Mouse (Mus musculus): Measurements from ENCODE around the gene Apobec3. TPM values are rescaled to one million over a fixed set of nuclear protein-coding genes. Genes with fewer than 3 reads are reported as not detected.

Apobec3 gene
- polyA plus RNA-seq, 1 experiment from 2014 or later, result 5.1 TPM

GRCm38 (mm10) chr15:79928736-79929135 is 37.3 kb downstream of the Apobec3 start:
- no peak for TF ChIP-seq CTCF (IDR thresholded peaks at IDR 0.05; ENCODE audit: low read depth)
- H3K9ac ChIP-seq (ENCODE audit: low read depth, low read length), result no peak overlapping the region
- H3K27me3 ChIP-seq (replicated peaks; ENCODE audit: control insufficient read depth, insufficient read depth, low read length), result peaks cover 12% of the 10 kb centered on the region
- no peak overlapping the region for H3K4me3 ChIP-seq (ENCODE audit: low read depth, low read length)
- no peak for ATAC-seq
- H3K36me3 ChIP-seq (ENCODE audit: control insufficient read depth, insufficient read depth), result no peaks in the 10 kb centered on the region
- no peak overlapping the region for H3K4me2 ChIP-seq (replicated peaks; ENCODE audit: low read depth)
- 69% methylated on average over 2 of the region's 2 CpGs for whole genome bisulfite sequencing
- no peaks in the 10 kb centered on the region for H3K9me3 ChIP-seq (ENCODE audit: control insufficient read depth)
- H3K27ac ChIP-seq (ENCODE audit: low read depth, low read length), result no peak overlapping the region
- H3K4me1 ChIP-seq (replicated peaks; ENCODE audit: control insufficient read depth, insufficient read depth, low read length), result peaks cover 4% of the 10 kb centered on the region; the same call in 1 of the 2 replicates

GRCm38 (mm10) chr15:79929734-79930133 is 38.3 kb downstream of the Apobec3 start:
- H3K4me2 ChIP-seq (replicated peaks; ENCODE audit: low read depth), result no peak overlapping the region
- H3K9me3 ChIP-seq (ENCODE audit: control insufficient read depth), result no peaks in the 10 kb centered on the region
- no peak overlapping the region for H3K4me3 ChIP-seq (ENCODE audit: low read depth, low read length)
- peaks cover 4% of the 10 kb centered on the region; the same call in 1 of the 2 replicates for H3K4me1 ChIP-seq (replicated peaks; ENCODE audit: control insufficient read depth, insufficient read depth, low read length)
- no peak overlapping the region for H3K27ac ChIP-seq (ENCODE audit: low read depth, low read length)
- H3K9ac ChIP-seq (ENCODE audit: low read depth, low read length), result no peak overlapping the region
- peaks cover 20% of the 10 kb centered on the region for H3K27me3 ChIP-seq (replicated peaks; ENCODE audit: control insufficient read depth, insufficient read depth, low read length)
- H3K36me3 ChIP-seq (ENCODE audit: control insufficient read depth, insufficient read depth), result no peaks in the 10 kb centered on the region
- ATAC-seq, result no peak
- TF ChIP-seq CTCF (IDR thresholded peaks at IDR 0.05; ENCODE audit: low read depth), result no peak
- 91% methylated on average over 3 of the region's 3 CpGs for WGBS

GRCm38 (mm10) chr15:79931496-79932141 is 40.2 kb downstream of the Apobec3 start:
- no peaks in the 10 kb centered on the region for H3K9me3 ChIP-seq (ENCODE audit: control insufficient read depth)
- peak; percentile 39 for ATAC-seq
- WGBS, result 23% methylated on average over 13 of the region's 13 CpGs
- TF ChIP-seq CTCF (IDR thresholded peaks at IDR 0.05; ENCODE audit: low read depth), result no peak
- peaks cover 32% of the 10 kb centered on the region for H3K27me3 ChIP-seq (replicated peaks; ENCODE audit: control insufficient read depth, insufficient read depth, low read length)
- peak overlapping the region; percentile 71 for H3K4me3 ChIP-seq (ENCODE audit: low read depth, low read length)
- H3K4me2 ChIP-seq (replicated peaks; ENCODE audit: low read depth), result peak overlapping the region; percentile 89
- H3K36me3 ChIP-seq (ENCODE audit: control insufficient read depth, insufficient read depth), result no peaks in the 10 kb centered on the region
- no peak overlapping the region for H3K27ac ChIP-seq (ENCODE audit: low read depth, low read length)
- peaks cover 4% of the 10 kb centered on the region; the same call in 1 of the 2 replicates for H3K4me1 ChIP-seq (replicated peaks; ENCODE audit: control insufficient read depth, insufficient read depth, low read length)
- no peak overlapping the region for H3K9ac ChIP-seq (ENCODE audit: low read depth, low read length)

GRCm38 (mm10) chr15:79932323-79932987 is 41.0 kb downstream of the Apobec3 start:
- peak overlapping the region; percentile 41 for H3K9ac ChIP-seq (ENCODE audit: low read depth, low read length)
- TF ChIP-seq CTCF (IDR thresholded peaks at IDR 0.05; ENCODE audit: low read depth), result peak; percentile 60
- WGBS, result under 1% methylated on average over 61 of the region's 62 CpGs
- H3K4me3 ChIP-seq (ENCODE audit: low read depth, low read length), result peak overlapping the region; percentile 71
- peak overlapping the region; percentile 89 for H3K4me2 ChIP-seq (replicated peaks; ENCODE audit: low read depth)
- H3K27me3 ChIP-seq (replicated peaks; ENCODE audit: control insufficient read depth, insufficient read depth, low read length), result peaks cover 32% of the 10 kb centered on the region
- 0 out of 2 replicates have a peak overlapping the region, but pooled peaks have one; percentile 30 for H3K27ac ChIP-seq (ENCODE audit: low read depth, low read length)
- H3K4me1 ChIP-seq (replicated peaks; ENCODE audit: control insufficient read depth, insufficient read depth, low read length), result peaks cover under 1% of the 10 kb centered on the region; the same call in 1 of the 2 replicates
- no peaks in the 10 kb centered on the region for H3K36me3 ChIP-seq (ENCODE audit: control insufficient read depth, insufficient read depth)
- peak; percentile 80 for ATAC-seq
- no peaks in the 10 kb centered on the region for H3K9me3 ChIP-seq (ENCODE audit: control insufficient read depth)

GRCm38 (mm10) chr15:79933052-79933669 is 41.7 kb downstream of the Apobec3 start:
- H3K4me3 ChIP-seq (ENCODE audit: low read depth, low read length), result peak overlapping the region; percentile 71
- whole genome bisulfite sequencing, result 10% methylated on average over 22 of the region's 22 CpGs
- H3K27ac ChIP-seq (ENCODE audit: low read depth, low read length), result no peak overlapping the region
- no peaks in the 10 kb centered on the region for H3K9me3 ChIP-seq (ENCODE audit: control insufficient read depth)
- peak overlapping the region; percentile 89 for H3K4me2 ChIP-seq (replicated peaks; ENCODE audit: low read depth)
- TF ChIP-seq CTCF (IDR thresholded peaks at IDR 0.05; ENCODE audit: low read depth), result 0 out of 2 replicates have a peak, but pooled peaks have one; percentile 4
- H3K4me1 ChIP-seq (replicated peaks; ENCODE audit: control insufficient read depth, insufficient read depth, low read length), result no peaks in the 10 kb centered on the region; the same call in 1 of the 2 replicates
- no peak for ATAC-seq
- peaks cover 32% of the 10 kb centered on the region for H3K27me3 ChIP-seq (replicated peaks; ENCODE audit: control insufficient read depth, insufficient read depth, low read length)
- H3K36me3 ChIP-seq (ENCODE audit: control insufficient read depth, insufficient read depth), result no peaks in the 10 kb centered on the region
- no peak overlapping the region for H3K9ac ChIP-seq (ENCODE audit: low read depth, low read length)

All from intestine, postnatal 0 days (tissue).